Mouse (Mus musculus) CH12.LX (cell line): ENCODE results near the gene Mta1. TPM values are rescaled to one million over a fixed set of nuclear protein-coding genes. Genes with fewer than 3 reads are reported as not detected.

ENCODE experiments used
- DNase-seq: peaks from one replicate; pipeline ENCODE4 v3.0.0-alpha.2; 2013; ENCODE audit errors: extremely low read depth
- H3K27ac ChIP-seq: 2 replicates; pipeline ENCODE4 v1.5.1; 2012; ENCODE audit warnings: low read depth, mild to moderate bottlenecking, control low read depth, moderate library complexity; ENCODE audit not compliant: insufficient read depth
- H3K27me3 ChIP-seq: replicated peaks from 2 replicates; pipeline ENCODE3; 2012; ENCODE audit warnings: inconsistent platforms
- H3K36me3 ChIP-seq, 2 experiments: replicated peaks in 1 of 2; 2 replicates each; pipeline versions ENCODE3 to v1.6.1; 2012; ENCODE audit warnings: inconsistent platforms in 1 of 2, low read length in 1 of 2, mild to moderate bottlenecking in 1 of 2, mixed read lengths in 1 of 2, moderate library complexity in 1 of 2; ENCODE audit not compliant: control insufficient read depth in 1 of 2, insufficient read depth in 1 of 2
- H3K4me1 ChIP-seq, 2 experiments: 2 replicates each; pipeline ENCODE4 v1.6.1; 2012; ENCODE audit warnings: inconsistent platforms in 1 of 2, moderate library complexity in 1 of 2; ENCODE audit not compliant: insufficient read depth in 2 of 2, control insufficient read depth in 1 of 2
- H3K4me2 ChIP-seq: 2 replicates; pipeline ENCODE4 v1.6.1; 2012; ENCODE audit warnings: low read depth, mild to moderate bottlenecking, control low read depth; ENCODE audit not compliant: poor library complexity, insufficient read depth, severe bottlenecking
- H3K4me3 ChIP-seq, 3 experiments: fragments of 150-350 bp in 1 of 3; sonication (generic) in 1 of 3; replicated peaks in 1 of 3; 2 replicates each; pipeline versions ENCODE3 to v1.5.1; 2011 to 2012; ENCODE audit warnings: low read depth in 2 of 3, low read length in 2 of 3, mild to moderate bottlenecking in 2 of 3, moderate library complexity in 2 of 3, control low read depth in 1 of 3, improper control_type of control experiment in 1 of 3, inconsistent platforms in 1 of 3, mixed read lengths in 1 of 3; ENCODE audit not compliant: poor library complexity in 1 of 3
- H3K79me2 ChIP-seq: replicated peaks from 2 replicates; pipeline ENCODE4 v1.6.1; 2012; ENCODE audit warnings: mild to moderate bottlenecking, moderate library complexity; ENCODE audit not compliant: control insufficient read depth, poor library complexity, insufficient read depth, severe bottlenecking; ENCODE audit errors: extremely low read depth
- H3K9ac ChIP-seq: 2 replicates; pipeline ENCODE4 v1.6.1; 2012; ENCODE audit warnings: low read depth, mild to moderate bottlenecking, control low read depth, moderate library complexity; ENCODE audit not compliant: insufficient read depth
- H3K9me3 ChIP-seq: replicated peaks from 2 replicates; pipeline ENCODE3; 2012; ENCODE audit warnings: low read length, inconsistent platforms, mixed read lengths
- E2F4 ChIP-seq: IDR thresholded peaks from 2 replicates; pipeline ENCODE4 v1.6.1; 2011; ENCODE audit warnings: low read depth, low read length, improper control_type of control experiment; ENCODE audit not compliant: insufficient replicate concordance
- ELF1 ChIP-seq: IDR thresholded peaks from 2 replicates; pipeline ENCODE4 v1.6.1; 2014; ENCODE audit warnings: low read depth, mild to moderate bottlenecking, inconsistent platforms, low read length, improper control_type of control experiment
- EP300 ChIP-seq: IDR thresholded peaks from 2 replicates; pipeline ENCODE4 v1.6.1; 2011; ENCODE audit warnings: low read length, improper control_type of control experiment
- HCFC1 ChIP-seq: IDR thresholded peaks from 2 replicates; pipeline ENCODE4 v1.6.1; 2012; ENCODE audit warnings: low read depth, mild to moderate bottlenecking, inconsistent platforms, low read length, improper control_type of control experiment
- JUN ChIP-seq: IDR thresholded peaks from 2 replicates; pipeline ENCODE4 v1.6.1; 2011; ENCODE audit warnings: low read depth, mild to moderate bottlenecking, low read length, improper control_type of control experiment, moderate library complexity; ENCODE audit not compliant: insufficient read depth
- MAZ ChIP-seq: IDR thresholded peaks from 2 replicates; pipeline ENCODE4 v1.6.1; 2012; ENCODE audit warnings: low read depth, mild to moderate bottlenecking, inconsistent platforms, low read length, improper control_type of control experiment, moderate library complexity
- MEF2A ChIP-seq: IDR thresholded peaks from 2 replicates; pipeline ENCODE4 v1.6.1; 2014; ENCODE audit warnings: low read depth, mild to moderate bottlenecking, inconsistent platforms, low read length, improper control_type of control experiment, borderline replicate concordance
- MYC ChIP-seq: IDR thresholded peaks from 2 replicates; pipeline ENCODE4 v1.6.1; 2011; ENCODE audit warnings: low read depth, mild to moderate bottlenecking, improper control_type of control experiment, low read length
- NRF1 ChIP-seq: IDR thresholded peaks from 2 replicates; pipeline ENCODE4 v1.6.1; 2014; ENCODE audit warnings: low read depth, mild to moderate bottlenecking, inconsistent platforms, low read length, improper control_type of control experiment, moderate library complexity
- PAX5 ChIP-seq: IDR thresholded peaks from 2 replicates; pipeline ENCODE4 v1.6.1; 2012; ENCODE audit warnings: low read length, inconsistent platforms, mixed read lengths
- POLR2A ChIP-seq: IDR thresholded peaks from 2 replicates; pipeline ENCODE4 v1.6.1; 2011; ENCODE audit warnings: low read depth, mild to moderate bottlenecking, improper control_type of control experiment, low read length
- RAD21 ChIP-seq: IDR thresholded peaks from 2 replicates; pipeline ENCODE4 v1.6.1; 2011; ENCODE audit warnings: low read depth, mild to moderate bottlenecking, low read length, improper control_type of control experiment, moderate library complexity
- RCOR1 ChIP-seq: conservative IDR thresholded peaks from 2 replicates; pipeline ENCODE4 v1.6.1; 2012; ENCODE audit warnings: low read depth, mild to moderate bottlenecking, inconsistent platforms, low read length, improper control_type of control experiment
- SIN3A ChIP-seq: IDR thresholded peaks from 2 replicates; pipeline ENCODE4 v1.6.1; 2012; ENCODE audit warnings: low read length, improper control_type of control experiment, inconsistent platforms
- TBP ChIP-seq: conservative IDR thresholded peaks from 2 replicates; pipeline ENCODE4 v1.6.1; 2011; ENCODE audit warnings: low read depth, low read length, improper control_type of control experiment
- USF1 ChIP-seq: IDR thresholded peaks from 2 replicates; pipeline ENCODE4 v1.6.1; 2014; ENCODE audit warnings: low read depth, mild to moderate bottlenecking, inconsistent platforms, low read length, improper control_type of control experiment
- ZNF384 ChIP-seq: IDR thresholded peaks from 2 replicates; pipeline ENCODE4 v1.6.1; 2012; ENCODE audit warnings: low read depth, low read length, improper control_type of control experiment, inconsistent platforms
- dilution Hi-C: fragments of 300-500 bp; cut with MboI; formaldehyde crosslinking; loops from 2 replicates; pipeline ENCODE4 v1.14.3; 2020; ENCODE audit warnings: low sequenced_read_pairs; ENCODE audit not compliant: extremely low pct_unique_long_range_greater_than_20kb, extremely low pct_ligation_motif_present
- in situ Hi-C: fragments of 300-500 bp; cut with MboI; formaldehyde crosslinking; loops from 3 replicates; pipeline ENCODE4 v1.14.3; 2019; ENCODE audit warnings: low sequenced_read_pairs, low pct_ligation_motif_present, low pct_unique_long_range_greater_than_20kb, mixed read lengths
- polyA plus RNA-seq: library from polyadenylated mRNA; unstranded; fragments of >175 nt; gene quantifications from 2 replicates; pipeline ENCODE4 v1.2.1, GENCODE M21; 2012; ENCODE audit warnings: low read depth; ENCODE audit not compliant: insufficient read length
- total RNA-seq, 2 experiments: library from RNA; depleted of rRNA; stranded (reverse); fragments of 300-350 nt in 1 of 2; fragments of >200 nt in 1 of 2; gene quantifications; 2 replicates each; pipeline ENCODE4 v1.2.3; 2012 to 2014

Mta1 gene
- total and polyA plus RNA-seq, 3 experiments: 11.5 to 76.7 (median 39.4) TPM

DNA sequence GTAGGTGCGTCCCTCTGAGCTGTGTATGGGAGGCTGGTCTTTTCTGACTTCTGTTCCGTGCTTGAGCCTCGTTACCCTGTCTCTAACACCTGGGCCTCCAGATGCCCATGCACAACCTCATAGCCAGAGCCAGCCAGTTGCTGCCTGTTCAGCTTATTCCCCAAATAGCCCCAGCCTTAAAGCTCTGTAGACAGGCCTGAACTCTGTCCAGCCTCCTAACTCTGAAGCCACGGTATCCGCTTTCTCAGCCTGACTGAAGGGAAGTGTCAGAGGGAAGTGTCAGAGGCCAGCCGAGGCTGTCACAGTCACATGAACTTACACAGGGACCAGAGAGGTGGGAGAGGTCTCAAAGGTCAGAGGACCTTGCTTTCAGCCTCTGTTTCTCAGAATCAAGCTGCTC is 26.6 kb downstream of the Mta1 start:
- Histone ChIP-seq H3K79me2 (no peaks in the 10 kb centered on the region), H3K4me1 (peaks cover 0 to 1% of the 10 kb centered on the region in 2 experiments; a peak in 1 of 4 replicates), H3K9ac (no peak overlapping the region), H3K4me3 (no peak overlapping the region), H3K27ac (no peak overlapping the region), H3K27me3 (no peaks in the 10 kb centered on the region), H3K4me2 (no peak overlapping the region), H3K9me3 (no peaks in the 10 kb centered on the region), H3K36me3 (peaks cover 96 to 99% of the 10 kb centered on the region in 2 experiments)
- dilution Hi-C loops (no loop called here), in situ Hi-C loops (no loop called here)
- DNase-seq: no peak
- TF ChIP-seq SIN3A: no peak
- TF ChIP-seq USF1: no peak
- no peak for TF ChIP-seq RAD21
- no peak for TF ChIP-seq TBP

DNA sequence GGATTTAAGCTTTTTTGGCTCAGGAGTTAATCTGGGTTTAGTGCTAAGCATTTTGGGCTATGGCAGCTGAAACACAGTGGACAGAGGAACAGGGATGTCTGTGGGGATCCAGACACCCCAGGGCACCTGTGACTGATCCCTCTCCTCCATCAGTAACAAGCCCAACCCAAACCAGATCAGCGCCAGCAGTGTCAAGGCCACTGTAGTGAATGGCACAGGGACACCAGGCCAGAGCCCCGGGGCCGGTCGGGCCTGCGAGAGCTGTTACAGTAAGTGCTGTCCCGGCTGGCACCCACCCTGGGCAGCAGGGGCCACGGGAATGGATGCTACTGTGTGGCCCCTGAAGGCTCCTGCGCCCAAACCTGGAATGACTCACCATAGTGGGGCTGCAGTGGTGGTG is 32.7 kb downstream of the Mta1 start:
- no peak for TF ChIP-seq E2F4
- TF ChIP-seq PAX5: no peak
- no peak for TF ChIP-seq EP300
- no peak for TF ChIP-seq JUN
- no peak for TF ChIP-seq ELF1
- no peak for TF ChIP-seq MAZ
- no peak for TF ChIP-seq MEF2A
- no peak for TF ChIP-seq HCFC1
- TF ChIP-seq NRF1: no peak
- TF ChIP-seq SIN3A: no peak
- no peak for TF ChIP-seq POLR2A
- no peak for TF ChIP-seq RCOR1
- TF ChIP-seq ZNF384: no peak
- TF ChIP-seq MYC: no peak
- Histone ChIP-seq H3K36me3 (peaks cover 97 to 100% of the 10 kb centered on the region in 2 experiments), H3K9me3 (no peaks in the 10 kb centered on the region), H3K9ac (no peak overlapping the region), H3K4me1 (no peaks in the 10 kb centered on the region), H3K27ac (no peak overlapping the region), H3K4me2 (no peak overlapping the region), H3K79me2 (no peaks in the 10 kb centered on the region), H3K4me3 (no peak overlapping the region), H3K27me3 (no peaks in the 10 kb centered on the region)
- dilution Hi-C loops (no loop called here), in situ Hi-C loops (no loop called here)
- no peak for DNase-seq
